Mouse (Mus musculus) hindbrain, embryonic 11.5 days (tissue): ENCODE data around the gene Ehbp1l1. TPM values are rescaled to one million over a fixed set of nuclear protein-coding genes. Genes with fewer than 3 reads are reported as not detected.
"Not testable (repeated sequence)": the region's sequence is repeated elsewhere in the genome, so short reads cannot be mapped to it uniquely, and the experiment has no call there.

Source experiments
- ATAC-seq: fragments of 200-750 bp; cut with Nextera tagmentation; 2 replicates; pipeline ENCODE4 v1.8.0; 2017; ENCODE audit warnings: mild to moderate bottlenecking, moderate TSS enrichment, moderate library complexity; ENCODE audit not compliant: low FRiP score
- DNase-seq: peaks from one replicate; pipeline ENCODE4 v3.0.0-alpha.2; 2015; ENCODE audit warnings: low spot score
- H3K27ac ChIP-seq: fragments of 300-500 bp; sonication (generic); 2 replicates; pipeline ENCODE4 v1.5.1; 2014; ENCODE audit warnings: mild to moderate bottlenecking, low read depth, low read length
- H3K27me3 ChIP-seq: fragments of 300-500 bp; sonication (generic); 2 replicates; pipeline ENCODE4 v1.6.1; 2014; ENCODE audit warnings: mild to moderate bottlenecking, low read length, moderate library complexity, mixed read lengths; ENCODE audit not compliant: control insufficient read depth, insufficient read depth
- H3K36me3 ChIP-seq: fragments of 300-500 bp; sonication (generic); 2 replicates; pipeline ENCODE4 v1.6.1; 2014; ENCODE audit warnings: mild to moderate bottlenecking, low read length, moderate library complexity, mixed read lengths; ENCODE audit not compliant: control insufficient read depth, insufficient read depth
- H3K4me1 ChIP-seq: fragments of 300-500 bp; sonication (generic); replicated peaks from 2 replicates; pipeline ENCODE4 v1.6.1; 2014; ENCODE audit warnings: low read length, mixed read lengths; ENCODE audit not compliant: control insufficient read depth, insufficient read depth
- H3K4me2 ChIP-seq: fragments of 300-500 bp; sonication (generic); replicated peaks from 2 replicates; pipeline ENCODE4 v1.6.1; 2014; ENCODE audit warnings: mild to moderate bottlenecking, low read depth, low read length
- H3K4me3 ChIP-seq: fragments of 300-500 bp; sonication (generic); 2 replicates; pipeline ENCODE4 v1.5.1; 2014; ENCODE audit warnings: low read depth, low read length
- H3K9ac ChIP-seq: fragments of 300-500 bp; sonication (generic); 2 replicates; pipeline ENCODE4 v1.6.1; 2014; ENCODE audit warnings: low read depth, low read length
- H3K9me3 ChIP-seq: fragments of 300-500 bp; sonication (generic); 2 replicates; pipeline ENCODE4 v1.6.1; 2016; ENCODE audit warnings: low read length; ENCODE audit not compliant: control insufficient read depth
- WGBS: fragments of 180-500 bp; shearing (Covaris S2); extraction: QIAGEN DNeasy Blood & Tissue Kit; methylation state at CpG from one replicate; pipeline ENCODE4 v1.1.7; 2014; 5-methylcytosine and 5-hydroxymethylcytosine counted together
- polyA plus RNA-seq: library from polyadenylated mRNA; unstranded; fragments of >200 nt; fragmentation: Nextera tagmentation; extraction: Ambion mirVana; gene quantifications from 2 replicates; pipeline ENCODE4 v1.2.1, GENCODE M21; 2014

The Ehbp1l1 gene
- polyA plus RNA-seq, 1 experiment from 2014 or later: 6.2 TPM

GRCm38 (mm10) chr19:5690343-5690735, 35.8 kb downstream of the Ehbp1l1 start:
- Histone ChIP-seq H3K4me2 (peak overlapping the region; percentile 96), H3K27me3 (peaks cover 5% of the 10 kb centered on the region; the same call in 1 of the 2 replicates), H3K9ac (peak overlapping the region; percentile 87), H3K4me1 (peaks cover 17% of the 10 kb centered on the region; the same call in 1 of the 2 replicates), H3K9me3 (no peaks in the 10 kb centered on the region), H3K36me3 (peaks cover 4% of the 10 kb centered on the region; the same call in 1 of the 2 replicates), H3K4me3 (peak overlapping the region; percentile 88), H3K27ac (no peak overlapping the region)
- WGBS: 76% methylated on average over 15 of the region's 15 CpGs
- DNase-seq: no peak
- ATAC-seq: no peak

- peak; percentile 77 for DNase-seq
- 13% methylated on average over 41 of the region's 42 CpGs for WGBS
- Histone ChIP-seq H3K4me3 (peak overlapping the region; percentile 88), H3K36me3 (peaks cover 10% of the 10 kb centered on the region), H3K9ac (peak overlapping the region; percentile 87), H3K9me3 (no peaks in the 10 kb centered on the region), H3K27ac (peak overlapping the region; percentile 65), H3K4me2 (peak overlapping the region; percentile 96), H3K4me1 (peaks cover 17% of the 10 kb centered on the region; the same call in 1 of the 2 replicates), H3K27me3 (no peaks in the 10 kb centered on the region)
- ATAC-seq: peak; percentile 17; the same call in 1 of the 2 replicates
Measured at GRCm38 (mm10) chr19:5689565-5690342, 36.4 kb downstream of the Ehbp1l1 start.

GRCm38 (mm10) chr19:5689088-5689428, 37.1 kb downstream of the Ehbp1l1 start:
- no peak for ATAC-seq
- Histone ChIP-seq H3K36me3 (peaks cover 10% of the 10 kb centered on the region), H3K9ac (peak overlapping the region; percentile 87), H3K4me2 (peak overlapping the region; percentile 96), H3K27ac (peak overlapping the region; percentile 65), H3K27me3 (no peaks in the 10 kb centered on the region), H3K4me3 (peak overlapping the region; percentile 88), H3K9me3 (no peaks in the 10 kb centered on the region), H3K4me1 (peaks cover 17% of the 10 kb centered on the region; the same call in 1 of the 2 replicates)
- under 1% methylated on average over 7 of the region's 7 CpGs for WGBS
- no peak for DNase-seq

- Histone ChIP-seq H3K4me2 (peak within 1 kb of the TSS; percentile 96), H3K4me3 (peak within 1 kb of the TSS; percentile 88), H3K4me1 (peaks cover 17% of the 10 kb centered on the region; the same call in 1 of the 2 replicates), H3K36me3 (peaks cover 10% of the 10 kb centered on the region), H3K27ac (peak within 1 kb of the TSS; percentile 86), H3K27me3 (no peaks in the 10 kb centered on the region), H3K9ac (peak within 1 kb of the TSS; percentile 87), H3K9me3 (no peaks in the 10 kb centered on the region)
- DNase-seq (peak; percentile 97), ATAC-seq (peak; percentile 90)
- WGBS: under 1% methylated on average over 67 of the region's 69 CpGs
Measured at GRCm38 (mm10) chr19:5688200-5689087, 37.7 kb downstream of the Ehbp1l1 start, which contains the start of the genes Map3k11 and Pcnx3. Gene Map3k11, plus strand, starts transcription at chr19:5688742. Gene Pcnx3, minus strand, starts transcription at chr19:5688908.

- H3K4me1 ChIP-seq: peaks cover 17% of the 10 kb centered on the region; the same call in 1 of the 2 replicates
- H3K36me3 ChIP-seq: peaks cover 14% of the 10 kb centered on the region
- no peak for ATAC-seq
- peak overlapping the region; percentile 88 for H3K4me3 ChIP-seq
- DNase-seq: no peak
- WGBS: 27% methylated on average over 9 of the region's 9 CpGs
- no peaks in the 10 kb centered on the region for H3K27me3 ChIP-seq
- H3K27ac ChIP-seq: peak overlapping the region; percentile 86
- H3K9ac ChIP-seq: peak overlapping the region; percentile 83
- peak overlapping the region; percentile 96 for H3K4me2 ChIP-seq
- H3K9me3 ChIP-seq: no peaks in the 10 kb centered on the region
Measured at GRCm38 (mm10) chr19:5687738-5688137, 38.4 kb downstream of the Ehbp1l1 start.

GRCm38 (mm10) chr19:5686954-5687353, 39.2 kb downstream of the Ehbp1l1 start:
- DNase-seq, H3K4me3 ChIP-seq, H3K27ac ChIP-seq, ATAC-seq, H3K9me3 ChIP-seq, H3K9ac ChIP-seq, H3K27me3 ChIP-seq: not testable (repeated sequence)
- Histone ChIP-seq H3K36me3 (peaks cover 14% of the 10 kb centered on the region), H3K4me2 (peak overlapping the region; percentile 96; the same call in 1 of the 2 replicates), H3K4me1 (peaks cover 11% of the 10 kb centered on the region; the same call in 1 of the 2 replicates)
- 97% methylated on average over 12 of the region's 12 CpGs for WGBS

GRCm38 (mm10) chr19:5686437-5686836, 39.7 kb downstream of the Ehbp1l1 start:
- Histone ChIP-seq H3K36me3 (peaks cover 14% of the 10 kb centered on the region), H3K4me2 (no peak overlapping the region)
- 89% methylated on average over 12 of the region's 13 CpGs for whole genome bisulfite sequencing

GRCm38 (mm10) chr19:5685861-5686260, 40.3 kb downstream of the Ehbp1l1 start:
- DNase-seq (no peak), ATAC-seq (no peak)
- 94% methylated on average over 11 of the region's 11 CpGs for WGBS
- Histone ChIP-seq H3K4me1 (peaks cover 6% of the 10 kb centered on the region; the same call in 1 of the 2 replicates), H3K27me3 (no peaks in the 10 kb centered on the region), H3K9ac (no peak overlapping the region), H3K36me3 (peaks cover 14% of the 10 kb centered on the region), H3K9me3 (no peaks in the 10 kb centered on the region), H3K27ac (no peak overlapping the region), H3K4me2 (no peak overlapping the region), H3K4me3 (0 out of 2 replicates have a peak overlapping the region, but pooled peaks have one; percentile 4)

More at GRCm38 (mm10) chr19:5686437-5686836, 39.7 kb downstream of the Ehbp1l1 start:
- Histone ChIP-seq H3K27ac (no peak overlapping the region), H3K4me3 (no peak overlapping the region), H3K9me3 (no peaks in the 10 kb centered on the region), H3K9ac (no peak overlapping the region), H3K27me3 (no peaks in the 10 kb centered on the region), H3K4me1 (peaks cover 7% of the 10 kb centered on the region; the same call in 1 of the 2 replicates)
- DNase-seq (no peak), ATAC-seq (no peak)
